Mouse (Mus musculus): ENCODE measurements around the gene Fap.

The Fap gene

DNA sequence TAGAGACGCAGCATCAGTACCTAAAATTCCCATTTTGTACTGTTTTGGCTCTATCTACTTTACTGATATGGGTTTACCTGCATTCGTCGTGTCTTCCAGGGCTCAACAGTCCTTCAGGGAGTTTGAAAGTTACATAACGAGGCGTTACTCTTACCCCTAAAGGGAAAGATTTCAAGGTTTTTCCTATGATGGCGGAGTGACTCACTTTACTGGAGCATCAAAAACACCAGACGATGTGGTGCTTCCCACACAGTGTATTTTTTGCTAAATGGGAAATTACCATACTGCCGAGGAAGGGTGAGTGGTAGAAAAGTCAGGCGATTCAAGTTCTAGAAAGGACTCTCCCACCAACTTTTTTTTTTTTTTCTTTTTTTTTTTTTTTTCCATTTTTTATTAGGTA lies 47.5 kb downstream of the Fap start:
- no peak for DNase-seq (ENCODE audit: low spot score)

DNA sequence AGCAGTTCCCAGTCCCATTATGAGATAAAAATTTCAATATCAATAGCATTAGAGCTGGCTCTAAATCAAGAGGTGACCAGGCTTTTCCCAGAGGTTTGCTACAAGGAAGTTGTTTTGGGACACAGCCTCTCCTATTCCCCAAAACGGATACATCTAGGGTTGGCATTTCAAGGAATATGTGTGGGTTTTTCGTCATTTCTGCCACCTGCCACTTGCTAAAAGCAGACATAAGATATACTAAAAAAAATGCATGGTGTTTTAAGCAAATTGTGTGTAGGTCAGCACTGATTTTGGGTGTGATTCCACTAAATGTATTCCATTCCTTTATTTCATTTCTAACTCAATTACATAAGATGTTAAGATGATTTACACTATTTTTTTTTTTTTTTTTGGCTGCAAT lies 56.1 kb downstream of the Fap start:
- DNase-seq (ENCODE audit: low spot score): no peak

DNA sequence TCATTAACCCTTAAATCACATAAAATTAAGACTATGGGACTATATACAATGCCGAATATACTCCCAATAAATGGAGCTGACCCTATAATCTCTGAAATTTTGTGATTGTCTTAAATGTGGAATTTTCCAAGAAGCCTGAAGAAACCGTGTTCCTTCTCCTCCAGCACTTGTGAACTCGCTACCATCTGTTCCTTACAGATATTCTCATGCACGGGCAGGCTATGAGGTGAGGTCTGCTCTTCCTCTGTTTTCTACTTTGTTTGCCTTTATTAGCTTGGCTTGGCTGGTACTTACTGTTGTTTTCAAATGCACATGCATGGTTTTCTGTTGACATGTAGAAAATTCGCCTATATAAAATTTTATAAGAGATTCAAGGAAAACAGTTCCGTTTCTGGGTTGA lies 59.4 kb downstream of the Fap start:
- no peak for DNase-seq (ENCODE audit: low spot score)

DNA sequence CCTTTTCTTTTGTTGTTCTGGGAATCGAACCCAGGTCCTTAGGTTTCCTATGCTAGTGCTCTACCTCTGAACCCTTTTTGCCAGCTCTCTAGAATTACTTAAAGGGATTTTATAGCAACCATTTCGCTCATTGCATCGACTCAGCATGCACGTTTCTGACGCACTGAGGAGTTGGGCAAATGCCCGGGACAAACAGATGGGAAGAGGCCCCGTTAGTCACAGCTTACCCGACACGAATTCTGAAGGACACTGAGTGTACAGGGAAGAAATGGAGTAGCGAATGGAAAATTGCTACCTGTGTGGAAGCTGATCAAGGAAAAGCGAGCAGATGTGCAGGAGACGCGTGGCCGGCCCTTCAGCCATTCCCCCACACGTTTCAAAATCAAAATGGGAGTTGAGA lies 60.4 kb downstream of the Fap start:
- no peak for DNase-seq (ENCODE audit: low spot score)

DNA sequence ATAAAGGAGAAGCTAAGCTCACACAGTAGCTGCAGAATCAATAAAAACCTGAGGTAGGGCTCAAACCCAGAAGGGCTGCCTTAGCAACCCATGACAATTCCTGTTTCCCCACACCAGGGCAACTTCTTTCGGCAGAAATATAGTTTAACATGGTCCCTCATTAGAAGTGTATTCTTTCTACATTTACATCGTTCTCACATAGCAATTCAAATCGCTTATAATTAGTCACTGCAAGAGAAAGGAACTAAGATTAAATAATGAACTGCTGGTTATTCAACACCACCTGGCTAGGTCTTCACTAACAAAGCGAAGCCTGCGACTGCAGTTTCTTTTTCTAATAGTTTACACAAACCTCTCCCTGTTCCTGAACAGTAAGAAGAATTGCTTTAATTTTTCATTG lies 66.7 kb downstream of the Fap start:
- DNase-seq (ENCODE audit: low spot score): no peak

DNA sequence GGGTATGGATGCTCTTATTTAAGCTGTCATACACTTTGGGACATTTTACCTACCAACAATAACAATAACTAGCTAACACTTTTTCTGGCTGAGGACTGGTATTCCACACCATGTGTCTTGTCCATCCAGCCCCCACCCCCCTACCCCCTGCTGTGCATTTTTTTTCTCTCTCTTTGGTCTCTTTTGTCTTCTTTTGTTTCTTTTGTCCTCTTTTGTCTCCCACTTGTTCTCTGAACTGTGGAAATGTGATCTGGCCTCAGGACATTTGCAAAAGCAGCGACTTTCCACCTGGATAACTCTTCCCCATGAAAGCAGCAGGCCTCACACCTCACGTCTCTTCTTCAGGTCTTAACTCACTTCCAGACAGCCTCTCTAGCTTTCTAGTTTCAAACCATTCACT lies 67.4 kb downstream of the Fap start:
- DNase-seq (ENCODE audit: low spot score): no peak

DNA sequence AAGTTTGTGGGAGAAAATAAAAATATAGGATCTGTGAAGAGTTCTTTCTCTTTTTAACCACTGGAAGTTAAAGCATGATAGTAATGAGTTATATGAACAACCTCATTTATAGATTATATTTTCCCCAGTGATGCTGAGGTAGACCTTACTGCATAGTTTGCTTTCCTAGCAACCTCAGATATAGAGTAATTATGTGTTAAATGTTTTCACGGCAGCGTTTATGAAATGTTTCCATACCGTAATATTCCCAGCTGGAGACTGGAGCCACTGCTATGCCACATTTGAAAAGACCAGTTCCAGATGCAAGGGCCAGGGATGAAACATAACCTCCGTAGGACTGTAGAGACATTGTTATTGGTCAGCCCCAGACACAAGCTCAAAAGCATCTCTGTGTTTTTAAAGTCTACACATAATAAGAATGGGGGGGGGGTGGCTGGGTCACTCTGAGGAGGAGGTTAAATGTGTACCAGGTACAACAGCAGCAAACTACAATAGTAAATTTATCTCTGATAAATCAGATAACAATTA lies 69.5 kb downstream of the Fap start:
- DNase-seq (ENCODE audit: low spot score): no peak

DNA sequence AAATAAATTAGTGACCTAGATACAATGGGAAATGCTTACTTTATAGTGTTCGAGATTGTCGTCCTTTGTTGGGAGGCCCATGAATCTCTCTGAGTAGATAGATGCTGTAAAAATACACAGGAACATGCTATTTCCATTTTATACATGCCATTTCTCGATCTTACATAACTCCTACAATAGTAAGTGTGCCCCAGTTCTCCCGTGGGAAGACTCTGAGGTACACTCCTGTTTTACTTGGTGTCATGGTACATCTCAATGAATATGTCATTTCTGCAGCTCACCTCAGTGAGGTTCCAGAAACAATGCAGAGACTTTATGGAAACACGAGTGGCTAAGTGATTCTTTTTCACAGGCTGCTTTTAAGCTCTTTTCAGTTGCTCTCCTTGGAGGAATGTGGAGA lies 70.5 kb downstream of the Fap start:
- no peak for DNase-seq (ENCODE audit: low spot score)

DNA sequence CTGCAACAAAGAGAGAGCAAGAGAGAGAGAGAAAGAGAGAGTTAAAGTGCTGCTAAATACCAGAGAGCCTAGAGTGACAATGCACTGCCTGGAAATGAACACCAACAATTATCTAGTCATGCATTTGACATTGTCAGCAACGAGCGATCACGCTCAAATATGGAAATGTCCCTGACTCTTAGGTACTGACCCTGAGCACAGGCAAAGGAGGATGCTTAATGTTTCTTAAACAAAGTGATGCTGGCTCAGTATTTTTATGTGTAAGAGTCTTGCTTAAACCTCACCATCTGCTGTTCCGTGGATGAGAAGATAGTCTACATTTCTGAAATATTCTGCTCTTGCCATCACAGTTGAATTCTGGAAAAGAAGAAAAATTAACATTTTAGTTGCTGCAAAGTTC lies 71.4 kb downstream of the Fap start:
- DNase-seq (ENCODE audit: low spot score): no peak

DNA sequence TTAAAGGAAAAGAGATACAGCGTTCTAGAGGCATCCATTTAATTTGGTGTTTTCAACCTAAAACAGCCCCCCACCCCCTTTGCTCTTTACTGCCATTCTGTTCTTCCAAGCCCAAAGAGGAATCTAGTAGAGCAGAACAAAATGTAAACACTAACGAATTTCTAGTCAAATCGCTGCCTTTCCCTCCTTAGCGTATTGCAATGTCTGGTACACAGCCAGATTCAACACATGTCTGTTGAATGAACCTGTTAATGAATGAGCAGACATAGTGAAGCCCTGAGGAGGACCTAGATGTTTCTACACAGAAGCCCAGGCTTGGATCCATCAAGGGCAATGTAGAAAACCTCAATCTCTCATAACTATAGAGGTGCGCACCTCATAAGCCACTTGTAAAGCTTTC lies 75.1 kb downstream of the Fap start:
- no peak for DNase-seq (ENCODE audit: low spot score)

DNA sequence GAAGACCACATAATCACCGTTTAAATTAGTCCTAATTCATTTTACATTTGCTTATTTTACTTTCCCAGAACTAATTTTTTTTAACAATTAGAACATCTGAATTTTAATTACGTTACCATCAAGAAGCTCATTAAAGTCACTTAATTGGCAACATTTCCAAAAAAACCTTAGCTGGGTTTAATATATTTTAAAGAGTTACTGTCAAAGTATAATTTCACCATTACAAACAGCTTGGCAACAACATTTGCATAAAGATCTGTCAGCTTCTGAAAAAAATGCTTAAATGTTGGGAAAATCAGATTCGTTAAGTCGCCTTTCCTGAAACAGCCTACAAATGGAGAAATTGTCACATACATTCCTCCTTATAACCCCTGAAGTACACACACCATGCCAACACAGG lies 75.8 kb downstream of the Fap start:
- DNase-seq (ENCODE audit: low spot score): no peak

DNA sequence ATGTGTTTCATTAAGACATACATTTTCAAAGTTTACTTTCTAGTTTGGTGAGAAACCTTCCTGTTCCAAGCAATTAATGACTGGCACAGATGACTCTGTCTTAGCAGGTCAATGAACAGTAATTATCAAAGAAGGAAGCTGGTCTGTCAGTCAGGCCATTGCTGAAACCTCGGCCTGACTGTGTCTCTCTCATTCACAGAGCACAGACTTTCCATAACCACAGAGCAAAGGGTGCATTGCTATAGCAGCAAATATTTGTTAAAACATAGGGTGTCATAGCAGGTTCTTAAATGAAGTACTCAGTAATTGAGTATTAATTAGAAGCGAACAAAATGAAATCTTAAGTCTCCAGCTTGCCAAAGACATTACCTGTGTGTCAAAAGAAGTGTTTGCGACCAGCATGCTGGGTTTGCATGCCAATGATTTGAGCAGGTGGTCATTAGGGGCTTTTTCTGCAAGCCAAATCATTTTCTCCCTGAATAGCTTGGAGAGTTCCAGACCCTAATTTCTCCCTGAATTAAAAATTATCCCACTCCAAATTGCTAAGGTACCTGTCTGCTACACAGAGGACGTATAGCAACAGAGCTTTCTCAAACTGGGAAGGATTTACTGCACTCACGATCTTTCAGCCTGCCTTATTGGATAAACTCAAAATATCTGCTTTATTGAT lies 76.4 kb downstream of the Fap start:
- DNase-seq (ENCODE audit: low spot score): no peak

DNA sequence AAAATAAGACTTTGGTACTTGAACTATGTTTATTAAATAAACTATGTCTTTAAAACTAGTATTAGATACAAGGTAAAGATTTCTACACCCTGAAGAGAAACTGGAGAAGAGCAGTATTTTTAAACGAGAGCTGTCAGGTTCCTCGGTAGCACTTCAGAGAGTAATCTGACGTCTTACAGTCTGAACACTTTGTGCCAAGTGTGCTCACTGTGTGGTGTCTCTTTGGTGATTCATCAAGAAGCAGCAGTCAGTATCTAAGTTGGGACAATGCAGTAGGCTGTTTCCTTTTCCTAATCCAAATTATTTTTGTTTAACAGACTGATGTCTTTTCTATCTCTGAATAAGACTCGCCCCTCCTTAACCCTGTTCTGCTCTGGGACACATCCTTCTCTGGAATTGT lies 78.5 kb downstream of the Fap start:
- DNase-seq (ENCODE audit: low spot score): no peak

DNA sequence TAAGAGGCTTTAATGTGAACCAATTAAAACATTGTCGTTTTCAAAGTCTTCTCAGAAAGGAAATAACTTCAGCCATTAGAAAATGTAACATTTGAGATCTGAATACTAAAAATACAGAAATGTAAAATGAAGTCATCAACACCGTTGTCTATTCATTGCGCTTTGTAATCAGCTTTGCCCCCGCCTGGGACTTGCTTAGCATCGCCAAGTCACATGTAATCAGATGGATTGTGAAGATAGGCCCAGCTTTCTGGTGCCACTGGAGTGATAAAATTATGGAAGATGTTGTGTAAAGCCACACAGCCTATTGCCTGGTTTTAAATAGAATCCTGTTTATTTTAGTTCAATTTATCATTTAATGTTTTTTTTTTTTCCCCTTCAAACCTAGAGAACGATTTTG lies 84.0 kb downstream of the Fap start:
- DNase-seq (ENCODE audit: low spot score): no peak

DNA sequence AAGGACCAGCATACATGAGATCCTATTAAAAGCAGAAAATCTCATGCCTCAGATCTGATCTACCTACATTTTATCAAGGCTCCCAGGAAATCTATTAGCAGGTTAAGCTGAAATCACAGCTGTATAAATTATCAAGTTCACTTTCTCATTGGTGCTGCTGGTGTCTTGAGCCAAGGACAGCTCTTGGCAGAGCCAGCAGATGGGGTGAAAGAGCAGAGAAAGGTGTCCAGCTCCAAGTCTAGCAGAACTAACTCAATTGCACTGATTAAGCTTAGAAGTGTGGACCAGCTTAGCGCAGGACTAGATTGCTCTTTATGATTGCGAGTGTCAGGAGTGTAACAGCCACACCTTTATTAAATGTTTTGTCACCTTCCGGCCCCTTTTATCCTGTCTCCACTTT lies 89.0 kb downstream of the Fap start:
- no peak for DNase-seq (ENCODE audit: low spot score)

DNA sequence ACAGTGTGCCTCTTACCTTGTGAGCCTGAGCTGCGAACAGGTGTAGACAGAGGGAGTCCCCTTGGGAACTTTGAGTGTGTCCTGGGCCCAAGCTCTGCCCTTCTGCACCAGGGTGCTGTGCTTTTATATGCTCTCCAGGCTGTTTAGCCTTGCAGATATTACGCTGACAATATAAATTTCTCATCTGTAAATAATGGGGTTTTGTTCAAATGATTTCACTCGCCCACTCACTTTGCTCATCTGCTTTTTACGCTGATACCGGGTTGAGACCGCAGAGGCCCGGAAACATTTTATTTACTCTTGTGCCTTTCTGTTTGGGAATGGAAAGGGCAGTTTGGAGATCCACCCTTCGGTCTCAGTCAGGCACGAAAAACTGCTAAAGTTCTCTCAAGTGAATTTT lies 90.3 kb downstream of the Fap start, which contains the start of gene Gcg:
Gcg (minus strand) TSS at position 101 of the 400 bp plus-strand sequence.
- DNase-seq (ENCODE audit: low spot score): no peak

DNA sequence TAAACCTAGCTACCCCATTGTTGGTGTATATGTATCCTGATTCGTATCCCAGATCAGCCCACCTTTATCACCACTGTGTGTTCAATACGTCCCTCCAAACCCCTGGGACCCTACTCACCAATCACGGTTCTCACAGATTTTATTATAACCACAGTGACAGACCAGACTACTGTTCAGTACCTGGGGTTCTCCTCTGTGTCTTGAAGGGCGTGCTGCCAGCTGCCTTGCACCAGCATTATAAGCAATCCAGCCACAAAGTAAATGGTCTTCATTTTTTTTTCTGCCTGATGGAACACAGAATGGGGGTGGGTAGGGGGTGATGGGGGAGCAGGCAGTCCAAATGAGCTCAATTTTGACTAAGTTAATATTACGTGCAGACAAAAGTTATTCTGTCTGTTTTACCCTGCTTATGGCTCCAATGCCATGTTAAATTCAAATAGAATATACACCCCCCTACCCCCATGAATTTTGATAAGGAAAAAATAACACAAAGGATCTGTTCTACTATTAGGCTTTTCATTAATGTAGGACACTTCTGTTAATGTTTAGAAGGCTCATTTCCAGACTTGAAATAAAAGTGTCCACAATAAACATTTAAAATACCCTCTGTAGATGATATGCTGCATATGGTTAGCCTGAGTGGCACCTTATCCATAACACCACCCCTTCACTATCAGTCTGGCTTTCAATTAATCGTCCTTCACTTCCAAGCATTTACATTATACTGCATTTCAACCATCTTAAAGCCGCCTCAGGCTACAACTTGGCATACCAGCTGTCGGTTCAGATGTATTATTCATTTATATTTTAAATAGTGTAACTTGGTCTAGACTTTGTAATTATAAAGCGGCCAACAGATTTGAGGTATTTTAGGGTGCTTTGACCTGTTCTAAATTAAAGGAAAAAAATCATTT lies 93.3 kb downstream of the Fap start:
- no peak for DNase-seq (ENCODE audit: low spot score)

DNA sequence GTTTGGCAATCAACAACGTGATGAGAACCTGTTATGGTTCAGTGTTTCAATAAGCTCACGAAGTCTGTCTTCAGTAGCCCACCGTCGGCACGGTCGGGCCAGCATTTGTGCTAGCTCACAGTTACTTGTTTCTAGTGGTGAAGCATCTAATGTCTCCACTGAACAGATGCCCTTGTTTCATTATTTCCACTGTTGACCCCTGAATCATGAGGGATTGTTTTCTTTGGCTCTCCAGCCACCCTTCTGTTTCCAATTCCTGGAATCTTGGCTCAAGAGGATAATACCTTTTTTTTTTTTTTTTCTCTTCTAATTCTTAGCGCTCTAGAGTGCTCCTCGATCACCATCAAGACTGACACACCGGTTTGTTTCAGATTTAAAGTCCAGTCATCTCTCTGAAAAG lies 104.3 kb downstream of the Fap start:
- DNase-seq (ENCODE audit: low spot score): no peak

DNA sequence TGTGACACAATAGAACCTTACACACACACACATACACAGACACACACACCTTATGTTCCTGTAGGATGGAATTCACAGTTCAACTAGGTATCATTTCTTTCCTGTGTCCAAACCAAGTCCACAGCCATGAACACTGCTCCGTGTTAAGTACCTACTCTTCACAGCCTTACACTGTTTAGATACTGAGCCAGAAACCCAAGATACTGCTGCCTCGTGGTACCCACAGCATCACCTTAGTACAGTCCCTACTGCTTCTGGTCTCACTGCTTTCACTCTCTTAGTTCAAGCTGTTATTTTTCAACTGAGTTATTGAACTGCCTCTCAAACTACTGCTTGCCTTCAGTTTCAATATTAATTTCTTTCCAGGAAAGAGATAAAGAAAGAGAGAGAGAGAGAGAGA lies 110.6 kb downstream of the Fap start:
- no peak for DNase-seq (ENCODE audit: low spot score)

DNA sequence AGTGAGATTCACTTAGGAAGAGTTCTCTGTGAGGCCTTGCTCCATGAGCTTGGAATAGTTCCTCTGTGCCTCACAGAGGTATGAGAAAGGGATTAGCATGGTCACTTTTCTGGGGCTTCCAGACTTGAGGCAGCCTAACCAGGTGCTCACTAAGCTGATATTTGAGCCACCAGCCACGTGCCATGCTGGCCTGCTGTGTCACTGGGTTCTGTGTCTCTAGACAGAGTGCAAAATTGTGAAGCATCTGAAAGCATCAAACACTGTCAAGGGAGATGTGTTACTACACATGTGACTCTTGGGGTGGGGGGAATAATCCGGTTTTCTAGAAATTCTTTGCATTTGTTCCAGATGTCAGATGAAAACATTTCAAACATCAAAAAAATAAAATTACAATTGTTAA lies 111.7 kb downstream of the Fap start:
- no peak for DNase-seq (ENCODE audit: low spot score)

DNA sequence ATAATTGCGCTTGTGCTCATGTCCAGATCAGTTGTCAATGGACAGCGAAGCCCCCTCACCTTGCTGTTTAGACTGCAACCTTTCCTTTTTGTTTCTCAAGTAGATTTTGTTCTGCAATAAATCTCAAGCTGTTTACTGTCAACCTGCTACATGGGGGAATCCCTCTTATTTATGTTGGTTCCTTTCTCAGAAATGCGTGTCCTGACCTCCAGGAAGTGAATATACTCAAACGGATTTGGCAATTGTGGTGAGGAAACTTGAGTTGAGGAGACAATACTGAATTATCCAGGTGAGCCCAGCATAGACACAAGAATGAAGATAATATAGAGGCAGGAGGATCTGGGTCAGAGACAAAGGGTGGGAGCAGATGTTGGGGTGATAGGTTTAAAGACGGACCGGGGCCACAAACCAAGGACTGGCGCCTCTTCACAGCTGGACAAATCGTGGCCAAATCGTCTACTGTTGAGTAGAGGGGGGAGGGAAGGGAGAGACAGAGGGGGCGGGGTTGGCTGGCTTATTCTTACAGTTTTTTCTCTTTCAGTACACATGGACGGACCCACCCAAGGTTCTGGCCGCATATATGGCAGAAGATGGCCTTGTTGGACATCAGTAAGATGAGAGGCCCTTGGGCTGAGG lies 112.9 kb downstream of the Fap start:
- no peak for DNase-seq (ENCODE audit: low spot score)

DNA sequence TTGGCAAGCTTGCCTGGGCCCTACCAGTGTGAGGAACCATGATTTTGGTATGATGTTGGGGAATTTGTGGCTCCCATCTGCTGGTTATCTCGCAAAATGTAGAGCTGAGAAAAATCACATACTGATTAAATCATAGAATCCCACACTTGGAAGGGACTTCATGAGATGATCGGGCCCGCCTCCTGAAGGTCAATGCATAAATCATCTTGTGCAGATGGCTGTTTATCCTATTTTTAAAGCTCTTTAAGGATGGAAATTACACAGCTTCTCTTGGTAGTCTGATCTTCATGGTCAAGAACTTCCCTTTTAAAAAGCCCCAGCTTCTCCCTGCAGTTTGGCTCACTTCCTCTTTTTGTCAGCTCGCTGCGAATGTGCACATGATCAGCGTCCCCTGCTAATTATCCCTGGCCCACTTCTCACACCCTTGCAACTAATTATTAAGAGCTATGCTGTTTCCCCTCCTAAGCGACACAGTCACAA lies 113.6 kb downstream of the Fap start:
- no peak for DNase-seq (ENCODE audit: low spot score)

Measured in MN1 (cell line).